Mouse (Mus musculus): ENCODE data around the gene Adamts17. TPM values are rescaled to one million over a fixed set of nuclear protein-coding genes. Genes with fewer than 3 reads are reported as not detected.
A peak's percentile ranks its signal among the peaks of the same experiment; 100 is the strongest.

The Adamts17 gene
- polyA plus RNA-seq, 1 experiment from 2014 or later: 5.0 TPM

- 87% methylated on average over 3 of the region's 5 CpGs for WGBS
- H3K4me3 ChIP-seq (replicated peaks; ENCODE audit: low read length): no peak overlapping the region
- no peak overlapping the region for H3K27ac ChIP-seq
- no peak overlapping the region for H3K9ac ChIP-seq
- no peaks in the 10 kb centered on the region for H3K27me3 ChIP-seq (ENCODE audit: control insufficient read depth, insufficient read depth, low read length)
- ATAC-seq (ENCODE audit: low FRiP score) (no peak), DNase-seq (ENCODE audit: low spot score) (no peak)
- H3K4me2 ChIP-seq (replicated peaks): no peak overlapping the region
- H3K9me3 ChIP-seq (ENCODE audit: control insufficient read depth, low read length): no peaks in the 10 kb centered on the region
- no peaks in the 10 kb centered on the region for H3K4me1 ChIP-seq (replicated peaks; ENCODE audit: control insufficient read depth, insufficient read depth, low read length)
- no peaks in the 10 kb centered on the region for H3K36me3 ChIP-seq (replicated peaks; ENCODE audit: control insufficient read depth, insufficient read depth)
Observed at GRCm38 (mm10) chr7:66954723-66955122, 115.2 kb downstream of the Adamts17 start.

- Histone ChIP-seq H3K36me3 (replicated peaks; ENCODE audit: control insufficient read depth, insufficient read depth) (no peaks in the 10 kb centered on the region), H3K4me1 (replicated peaks; ENCODE audit: control insufficient read depth, insufficient read depth, low read length) (no peaks in the 10 kb centered on the region), H3K27ac (0 out of 2 replicates have a peak overlapping the region, but pooled peaks have one; percentile 43), H3K9me3 (ENCODE audit: control insufficient read depth, low read length) (no peaks in the 10 kb centered on the region), H3K4me3 (replicated peaks; ENCODE audit: low read length) (no peak overlapping the region), H3K27me3 (ENCODE audit: control insufficient read depth, insufficient read depth, low read length) (no peaks in the 10 kb centered on the region), H3K9ac (no peak overlapping the region), H3K4me2 (replicated peaks) (no peak overlapping the region)
- DNase-seq (ENCODE audit: low spot score) (no peak), ATAC-seq (ENCODE audit: low FRiP score) (no peak)
- WGBS: 44% methylated on average over 8 of the region's 8 CpGs
Observed at GRCm38 (mm10) chr7:66955455-66955919, 116.0 kb downstream of the Adamts17 start.

GRCm38 (mm10) chr7:66955978-66956377 is 116.4 kb downstream of the Adamts17 start:
- WGBS: 67% methylated on average over 2 of the region's 2 CpGs
- Histone ChIP-seq H3K27me3 (ENCODE audit: control insufficient read depth, insufficient read depth, low read length) (no peaks in the 10 kb centered on the region), H3K36me3 (replicated peaks; ENCODE audit: control insufficient read depth, insufficient read depth) (no peaks in the 10 kb centered on the region), H3K9me3 (ENCODE audit: control insufficient read depth, low read length) (no peaks in the 10 kb centered on the region), H3K9ac (no peak overlapping the region), H3K4me3 (replicated peaks; ENCODE audit: low read length) (no peak overlapping the region), H3K4me1 (replicated peaks; ENCODE audit: control insufficient read depth, insufficient read depth, low read length) (no peaks in the 10 kb centered on the region), H3K4me2 (replicated peaks) (no peak overlapping the region), H3K27ac (0 out of 2 replicates have a peak overlapping the region, but pooled peaks have one; percentile 43)
- DNase-seq (ENCODE audit: low spot score) (peak; percentile 62), ATAC-seq (ENCODE audit: low FRiP score) (peak; percentile 57; the same call in 1 of the 2 replicates)

- Histone ChIP-seq H3K9ac (no peak overlapping the region), H3K9me3 (ENCODE audit: control insufficient read depth, low read length) (no peaks in the 10 kb centered on the region), H3K27ac (no peak overlapping the region), H3K4me2 (replicated peaks) (no peak overlapping the region), H3K27me3 (ENCODE audit: control insufficient read depth, insufficient read depth, low read length) (no peaks in the 10 kb centered on the region), H3K36me3 (replicated peaks; ENCODE audit: control insufficient read depth, insufficient read depth) (no peaks in the 10 kb centered on the region), H3K4me3 (replicated peaks; ENCODE audit: low read length) (no peak overlapping the region), H3K4me1 (replicated peaks; ENCODE audit: control insufficient read depth, insufficient read depth, low read length) (no peaks in the 10 kb centered on the region)
- WGBS: 92% methylated on average over 7 of the region's 7 CpGs
- no peak for DNase-seq (ENCODE audit: low spot score)
- ATAC-seq (ENCODE audit: low FRiP score): no peak
Observed at GRCm38 (mm10) chr7:66957764-66958163, 118.2 kb downstream of the Adamts17 start.

- no peak overlapping the region for H3K4me3 ChIP-seq (replicated peaks; ENCODE audit: low read length)
- no peaks in the 10 kb centered on the region for H3K36me3 ChIP-seq (replicated peaks; ENCODE audit: control insufficient read depth, insufficient read depth)
- no peaks in the 10 kb centered on the region for H3K9me3 ChIP-seq (ENCODE audit: control insufficient read depth, low read length)
- no peak overlapping the region for H3K27ac ChIP-seq
- ATAC-seq (ENCODE audit: low FRiP score) (no peak), DNase-seq (ENCODE audit: low spot score) (no peak)
- 93% methylated on average over 8 of the region's 8 CpGs for WGBS
- H3K9ac ChIP-seq: no peak overlapping the region
- no peaks in the 10 kb centered on the region for H3K4me1 ChIP-seq (replicated peaks; ENCODE audit: control insufficient read depth, insufficient read depth, low read length)
- H3K27me3 ChIP-seq (ENCODE audit: control insufficient read depth, insufficient read depth, low read length): no peaks in the 10 kb centered on the region
- H3K4me2 ChIP-seq (replicated peaks): no peak overlapping the region
Observed at GRCm38 (mm10) chr7:66960246-66961033, 120.9 kb downstream of the Adamts17 start.

GRCm38 (mm10) chr7:66962736-66963135 is 123.2 kb downstream of the Adamts17 start:
- H3K4me3 ChIP-seq (replicated peaks; ENCODE audit: low read length): no peak overlapping the region
- no peaks in the 10 kb centered on the region for H3K27me3 ChIP-seq (ENCODE audit: control insufficient read depth, insufficient read depth, low read length)
- H3K9ac ChIP-seq: no peak overlapping the region
- no peak overlapping the region for H3K4me2 ChIP-seq (replicated peaks)
- DNase-seq (ENCODE audit: low spot score) (no peak), ATAC-seq (ENCODE audit: low FRiP score) (no peak)
- H3K4me1 ChIP-seq (replicated peaks; ENCODE audit: control insufficient read depth, insufficient read depth, low read length): peaks cover 19% of the 10 kb centered on the region
- 81% methylated on average over 10 of the region's 10 CpGs for WGBS
- no peak overlapping the region for H3K27ac ChIP-seq
- H3K36me3 ChIP-seq (replicated peaks; ENCODE audit: control insufficient read depth, insufficient read depth): no peaks in the 10 kb centered on the region
- no peaks in the 10 kb centered on the region for H3K9me3 ChIP-seq (ENCODE audit: control insufficient read depth, low read length)

- Histone ChIP-seq H3K9me3 (ENCODE audit: control insufficient read depth, low read length) (no peaks in the 10 kb centered on the region), H3K4me2 (replicated peaks) (no peak overlapping the region), H3K9ac (no peak overlapping the region), H3K4me3 (replicated peaks; ENCODE audit: low read length) (no peak overlapping the region), H3K27me3 (ENCODE audit: control insufficient read depth, insufficient read depth, low read length) (no peaks in the 10 kb centered on the region), H3K27ac (no peak overlapping the region), H3K4me1 (replicated peaks; ENCODE audit: control insufficient read depth, insufficient read depth, low read length) (peaks cover 22% of the 10 kb centered on the region), H3K36me3 (replicated peaks; ENCODE audit: control insufficient read depth, insufficient read depth) (no peaks in the 10 kb centered on the region)
- 79% methylated on average over 8 of the region's 8 CpGs for WGBS
- ATAC-seq (ENCODE audit: low FRiP score) (no peak), DNase-seq (ENCODE audit: low spot score) (no peak)
Observed at GRCm38 (mm10) chr7:66963541-66963940, 124.0 kb downstream of the Adamts17 start.

GRCm38 (mm10) chr7:66966541-66967205 is 127.1 kb downstream of the Adamts17 start:
- Histone ChIP-seq H3K36me3 (replicated peaks; ENCODE audit: control insufficient read depth, insufficient read depth) (no peaks in the 10 kb centered on the region), H3K4me3 (replicated peaks; ENCODE audit: low read length) (no peak overlapping the region), H3K9me3 (ENCODE audit: control insufficient read depth, low read length) (no peaks in the 10 kb centered on the region), H3K4me2 (replicated peaks) (no peak overlapping the region), H3K4me1 (replicated peaks; ENCODE audit: control insufficient read depth, insufficient read depth, low read length) (peaks cover 22% of the 10 kb centered on the region), H3K27ac (peak overlapping the region; percentile 86), H3K9ac (0 out of 2 replicates have a peak overlapping the region, but pooled peaks have one; percentile 34), H3K27me3 (ENCODE audit: control insufficient read depth, insufficient read depth, low read length) (no peaks in the 10 kb centered on the region)
- 30% methylated on average over 6 of the region's 6 CpGs for WGBS
- peak; percentile 41 for DNase-seq (ENCODE audit: low spot score)
- peak; percentile 72 for ATAC-seq (ENCODE audit: low FRiP score)

- ATAC-seq (ENCODE audit: low FRiP score) (peak; percentile 55), DNase-seq (ENCODE audit: low spot score) (no peak)
- Histone ChIP-seq H3K9ac (0 out of 2 replicates have a peak overlapping the region, but pooled peaks have one; percentile 34), H3K4me3 (replicated peaks; ENCODE audit: low read length) (no peak overlapping the region), H3K36me3 (replicated peaks; ENCODE audit: control insufficient read depth, insufficient read depth) (no peaks in the 10 kb centered on the region), H3K27ac (peak overlapping the region; percentile 86), H3K9me3 (ENCODE audit: control insufficient read depth, low read length) (no peaks in the 10 kb centered on the region), H3K4me2 (replicated peaks) (no peak overlapping the region), H3K27me3 (ENCODE audit: control insufficient read depth, insufficient read depth, low read length) (no peaks in the 10 kb centered on the region), H3K4me1 (replicated peaks; ENCODE audit: control insufficient read depth, insufficient read depth, low read length) (peaks cover 22% of the 10 kb centered on the region)
- WGBS: 38% methylated on average over 8 of the region's 8 CpGs
Observed at GRCm38 (mm10) chr7:66967206-66967919, 127.8 kb downstream of the Adamts17 start.

All from hindbrain, embryonic 14.5 days (tissue).